Mouse (Mus musculus) embryonic stem cell, embryonic (primary cell): ENCODE measurements at regions not wholly inside any gene's neighbourhood (a gene's known extent, or its start where the extent isn't known, plus 50 kb on each side); places are given as distances from the start of the nearest gene placed in this dataset.
"Not testable (repeated sequence)": the region's sequence is repeated elsewhere in the genome, so short reads cannot be mapped to it uniquely, and the experiment has no call there.

Experiments used
- CTCF ChIA-PET, 4 experiments: fragments of 300-600 bp in 2 of 4; fragments of 350-600 bp in 2 of 4; sonication (Branson Sonifier 250); formaldehyde crosslinking; loops; one replicate each; lab custom pipeline; 2022; ENCODE audit warnings: inconsistent platforms in 2 of 4; lab: Charles Lee
- POLR2A ChIA-PET, 4 experiments: fragments of 300-600 bp in 2 of 4; fragments of 350-600 bp in 2 of 4; sonication (Branson Sonifier 250); formaldehyde crosslinking; loops; one replicate each; lab custom pipeline; 2022; ENCODE audit warnings: antibody characterized with exemption in 4 of 4, inconsistent platforms in 1 of 4; lab: Charles Lee

GRCm38 (mm10) chr10:6262029-6262428 is 339.8 kb upstream of the Rgs17 start:
- POLR2A ChIA-PET, result no interaction called here
- CTCF ChIA-PET, result no interaction called here

GRCm38 (mm10) chr10:6265662-6266061 is 343.5 kb upstream of the Rgs17 start:
- ChIA-PET CTCF (no interaction called here), POLR2A (interaction anchor here in 1 of 4 experiments (0.5 kb wide), 1 partner anchor 892 kb away, joined by 3 read pairs; no protein-coding TSS in a partner anchor)

DNA sequence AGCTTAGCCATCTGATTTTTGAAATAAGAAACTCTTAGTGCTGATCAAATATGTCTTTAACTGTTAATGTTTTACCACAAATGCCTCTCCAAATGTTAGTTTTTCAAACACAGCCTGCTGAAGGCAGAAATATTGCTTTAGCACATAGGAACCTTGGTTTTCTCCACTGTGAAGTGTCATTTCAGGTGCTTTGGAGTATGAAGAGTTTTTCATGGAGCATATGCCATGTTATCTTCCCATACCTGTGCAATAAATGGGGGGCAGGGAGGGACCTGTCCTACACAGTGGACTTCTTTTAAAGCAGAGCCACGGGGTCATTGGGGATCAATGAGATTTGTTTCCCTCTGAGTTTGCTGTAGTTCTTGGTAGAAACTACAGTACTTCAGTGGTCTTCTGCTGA is 369.2 kb upstream of the Rgs17 start:
- ChIA-PET POLR2A (no interaction called here), CTCF (no interaction called here)

GRCm38 (mm10) chr10:6296621-6297020 is 374.4 kb upstream of the Rgs17 start:
- CTCF ChIA-PET, result no interaction called here
- POLR2A ChIA-PET, result interaction anchor here in 1 of 4 experiments (1.3 kb wide), 1 partner anchor 12 kb away, joined by 3 read pairs; no protein-coding TSS in a partner anchor

DNA sequence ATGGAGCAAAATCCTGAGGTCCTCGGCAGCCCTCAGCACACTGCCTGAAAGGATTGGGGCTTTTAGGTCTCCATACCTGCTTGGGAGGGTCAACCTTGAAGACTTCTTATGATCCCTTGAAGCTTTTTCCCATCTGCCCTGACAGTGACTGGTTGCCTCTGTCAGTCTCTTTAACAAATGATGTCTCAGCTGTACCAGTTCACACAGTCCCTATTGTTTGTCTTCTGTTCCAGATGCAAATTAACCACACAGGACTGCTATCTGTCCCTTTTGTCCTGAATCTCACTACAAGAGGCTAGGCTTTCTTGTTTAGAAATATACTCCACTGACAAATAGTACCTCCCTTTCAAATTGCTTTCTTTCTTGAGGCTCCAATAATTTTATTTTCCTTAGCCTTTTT is 375.6 kb upstream of the Rgs17 start:
- POLR2A ChIA-PET, result interaction anchor here in 1 of 4 experiments (1.3 kb wide), 1 partner anchor 11 kb away, joined by 3 read pairs; no protein-coding TSS in a partner anchor
- CTCF ChIA-PET, result no interaction called here

DNA sequence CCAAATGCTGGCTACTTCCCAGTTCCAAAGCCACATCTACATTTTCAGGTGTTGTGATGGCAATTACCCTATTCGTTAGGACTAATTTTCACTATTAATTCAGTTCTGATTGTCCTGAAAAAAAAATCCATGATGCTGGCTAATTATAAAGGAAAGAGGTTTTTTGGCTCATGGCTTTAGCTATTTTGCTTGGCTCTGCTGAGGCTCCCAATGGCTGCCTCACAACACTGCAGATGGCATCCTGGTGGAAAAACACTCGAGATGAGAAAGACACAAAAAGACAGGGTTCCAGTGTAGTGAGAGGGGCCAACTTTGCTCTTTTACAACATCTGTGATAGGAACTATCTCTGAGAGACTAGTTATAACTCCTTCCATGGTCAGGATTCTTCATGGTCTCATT is 376.5 kb upstream of the Rgs17 start:
- POLR2A ChIA-PET, result no interaction called here
- CTCF ChIA-PET, result no interaction called here

DNA sequence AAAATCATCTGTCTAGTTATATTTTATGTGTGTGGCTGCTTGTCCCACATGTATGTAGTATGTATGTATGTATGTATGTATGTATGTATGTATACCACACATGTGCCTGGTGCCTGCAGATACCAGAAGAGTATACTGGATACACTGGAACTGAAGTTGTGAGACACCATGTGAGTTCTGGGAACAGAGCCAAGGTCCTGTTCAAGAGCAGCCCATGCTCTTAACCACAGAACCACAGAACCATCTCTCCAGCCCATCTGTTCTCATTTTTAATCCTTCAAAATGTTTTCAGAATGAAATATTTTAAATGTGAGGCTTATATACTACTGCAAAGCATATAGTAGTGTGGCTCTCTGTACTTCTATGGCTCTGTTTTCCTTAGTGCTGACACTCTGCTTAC is 379.3 kb upstream of the Rgs17 start:
- POLR2A ChIA-PET, result no interaction called here
- CTCF ChIA-PET, result no interaction called here

DNA sequence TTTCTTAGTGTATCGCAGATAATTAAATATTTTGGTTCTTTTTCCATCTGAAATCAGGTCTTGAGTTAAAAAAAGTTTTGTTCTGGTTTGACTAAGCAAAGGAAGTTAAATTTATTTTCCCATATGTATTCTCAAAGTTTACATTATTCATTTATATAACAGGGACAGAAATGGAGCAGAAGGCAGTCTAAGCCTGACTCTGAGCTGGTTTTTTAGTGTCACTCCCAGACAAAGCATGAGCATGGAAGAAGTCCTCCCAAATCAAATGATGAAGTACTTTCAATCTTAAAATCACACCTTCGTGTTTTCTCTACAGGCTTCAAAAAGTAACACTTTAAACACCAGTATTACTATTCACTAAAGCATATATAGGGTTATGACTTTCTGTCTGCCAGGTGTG is 387.2 kb upstream of the Rgs17 start:
- CTCF ChIA-PET, result no interaction called here
- POLR2A ChIA-PET, result interaction anchor here in 1 of 4 experiments (1.1 kb wide), 1 partner anchor 12 kb away, joined by 3 read pairs; no protein-coding TSS in a partner anchor

DNA sequence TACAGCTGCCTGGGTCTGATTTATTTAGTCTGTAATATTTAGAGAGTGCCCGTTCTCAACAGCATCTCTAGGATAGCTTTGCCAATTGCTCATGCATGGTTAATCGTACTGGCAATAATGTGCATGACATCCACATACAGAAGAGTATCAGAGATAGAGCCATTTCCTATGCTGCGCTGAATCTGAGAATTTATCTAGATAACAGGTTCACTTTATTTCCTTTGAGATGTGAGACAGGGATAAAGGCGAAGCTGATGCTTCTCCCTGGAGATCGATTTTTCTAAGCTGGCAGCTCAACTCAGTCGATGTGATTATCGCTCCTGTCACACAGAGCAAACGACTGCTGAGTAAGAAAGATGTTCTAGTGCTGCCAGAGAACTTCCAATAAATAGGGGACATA is 416.7 kb upstream of the Oprm1 start:
- POLR2A ChIA-PET, result no interaction called here

GRCm38 (mm10) chr10:6349216-6349615 is 409.1 kb upstream of the Oprm1 start:
- POLR2A ChIA-PET, CTCF ChIA-PET: not testable (repeated sequence)

More for the DNA sequence above, 416.7 kb upstream of the Oprm1 start:
- CTCF ChIA-PET, result no interaction called here

DNA sequence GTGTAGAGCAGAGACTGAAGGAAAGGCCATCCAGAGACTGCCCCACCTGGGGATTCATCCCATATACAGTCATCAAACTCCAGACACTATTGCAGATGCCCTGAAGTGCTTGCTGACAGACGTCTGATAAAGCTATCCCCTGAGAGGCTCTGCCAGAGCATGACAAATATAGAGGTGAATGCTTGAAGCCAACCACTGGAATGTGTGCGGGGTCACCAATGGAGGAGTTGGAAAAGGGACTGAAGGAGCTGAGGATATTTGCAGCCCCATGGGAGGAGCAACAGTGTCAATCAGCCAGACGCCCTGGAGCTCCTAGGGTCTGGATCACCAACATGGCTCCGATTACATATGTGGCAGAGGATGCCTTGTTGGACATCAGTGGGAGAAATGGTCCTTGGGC is 392.1 kb upstream of the Oprm1 start:
- CTCF ChIA-PET, result no interaction called here

GRCm38 (mm10) chr10:6371666-6372065 is 386.6 kb upstream of the Oprm1 start:
- ChIA-PET CTCF (no interaction called here), POLR2A (no interaction called here)

More for the DNA sequence above, 392.1 kb upstream of the Oprm1 start:
- POLR2A ChIA-PET, result interaction anchor here in 1 of 4 experiments (0.7 kb wide), 1 partner anchor 14 kb away, joined by 3 read pairs; no protein-coding TSS in a partner anchor

GRCm38 (mm10) chr10:6417336-6418105 is 340.8 kb upstream of the Oprm1 start:
- CTCF ChIA-PET, POLR2A ChIA-PET: not testable (repeated sequence)

DNA sequence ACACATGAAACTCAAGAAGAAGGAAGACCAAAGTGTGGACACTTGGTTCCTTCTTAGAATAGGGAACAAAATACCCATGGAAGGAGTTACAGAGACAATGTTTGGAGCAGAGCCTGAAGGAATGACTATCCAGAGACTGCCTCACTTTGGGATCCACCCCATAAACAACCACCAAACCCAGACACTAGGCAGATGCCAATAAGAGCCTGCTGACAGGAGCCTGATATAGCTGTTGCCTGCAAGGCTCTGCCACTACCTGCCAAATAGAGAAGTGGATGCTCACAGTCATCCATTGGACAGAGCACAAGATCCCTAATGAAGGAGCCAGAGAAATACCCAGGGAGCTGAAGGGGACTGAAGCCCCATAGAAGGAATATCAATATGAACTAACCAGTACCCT is 340.1 kb upstream of the Oprm1 start:
- POLR2A ChIA-PET, CTCF ChIA-PET: not testable (repeated sequence)

DNA sequence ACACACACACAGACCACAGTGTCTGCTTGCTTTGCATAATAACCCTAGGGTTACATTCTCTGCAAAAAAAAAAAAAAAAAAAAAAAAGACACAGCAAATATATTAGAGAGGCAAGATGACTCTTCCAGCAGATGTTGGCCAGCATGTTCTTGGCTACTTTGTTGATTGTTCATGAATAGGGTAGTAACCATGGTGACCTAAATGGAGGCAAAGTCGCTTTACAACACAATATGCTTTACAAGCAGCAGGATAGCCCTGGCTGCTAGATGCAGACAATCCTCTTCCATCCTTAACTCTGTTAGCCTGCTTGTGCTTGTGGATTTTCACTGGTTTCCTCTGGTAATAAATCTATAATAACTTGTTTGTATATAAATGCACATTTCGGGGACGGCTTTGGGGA is 292.5 kb upstream of the Oprm1 start:
- ChIA-PET POLR2A (no interaction called here), CTCF (no interaction called here)

GRCm38 (mm10) chr10:6480350-6480749 is 278.0 kb upstream of the Oprm1 start:
- ChIA-PET CTCF (no interaction called here), POLR2A (no interaction called here)

DNA sequence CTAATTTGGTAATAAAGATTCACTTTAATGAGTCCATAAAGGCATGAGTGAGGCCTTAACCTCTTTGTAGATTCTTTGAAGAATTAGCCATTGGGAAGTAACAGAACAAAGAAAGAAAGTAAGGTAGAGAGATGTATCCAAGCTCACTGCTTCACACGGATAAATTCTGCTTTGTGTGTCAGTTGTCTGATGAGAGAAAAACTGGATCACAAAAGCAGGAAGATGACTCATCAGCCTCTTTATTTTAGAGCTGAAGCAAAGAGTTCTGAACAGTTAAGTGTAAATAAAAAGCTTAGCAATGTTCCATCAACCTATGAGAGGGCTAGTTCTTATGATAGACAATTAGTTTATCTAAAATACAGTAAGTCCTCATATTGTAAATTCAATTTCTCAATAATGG is 269.7 kb upstream of the Oprm1 start:
- POLR2A ChIA-PET, result interaction anchor here in 1 of 4 experiments (0.9 kb wide), 1 partner anchor 9 kb away, joined by 3 read pairs; no protein-coding TSS in a partner anchor

DNA sequence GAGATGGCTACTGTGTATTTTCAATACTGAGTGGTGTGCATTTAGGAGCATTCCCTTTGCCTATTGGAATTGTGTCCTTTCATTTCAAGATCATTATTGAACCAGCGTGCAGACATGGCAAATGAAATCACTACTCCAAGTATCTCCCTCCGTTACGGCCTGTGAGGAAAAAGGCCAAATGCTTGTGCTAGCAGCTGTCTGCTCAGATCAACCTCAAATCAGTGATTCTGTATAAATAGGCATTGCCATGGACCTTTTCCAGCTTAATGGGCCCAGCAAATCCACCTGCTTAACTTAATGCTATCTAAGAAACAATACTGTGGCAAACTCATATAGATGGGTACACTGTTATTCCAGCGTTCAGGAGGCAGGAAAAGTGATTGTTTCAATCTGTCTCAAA is 265.6 kb upstream of the Oprm1 start:
- ChIA-PET POLR2A (no interaction called here), CTCF (no interaction called here)

More for the DNA sequence above, 269.7 kb upstream of the Oprm1 start:
- CTCF ChIA-PET, result no interaction called here

DNA sequence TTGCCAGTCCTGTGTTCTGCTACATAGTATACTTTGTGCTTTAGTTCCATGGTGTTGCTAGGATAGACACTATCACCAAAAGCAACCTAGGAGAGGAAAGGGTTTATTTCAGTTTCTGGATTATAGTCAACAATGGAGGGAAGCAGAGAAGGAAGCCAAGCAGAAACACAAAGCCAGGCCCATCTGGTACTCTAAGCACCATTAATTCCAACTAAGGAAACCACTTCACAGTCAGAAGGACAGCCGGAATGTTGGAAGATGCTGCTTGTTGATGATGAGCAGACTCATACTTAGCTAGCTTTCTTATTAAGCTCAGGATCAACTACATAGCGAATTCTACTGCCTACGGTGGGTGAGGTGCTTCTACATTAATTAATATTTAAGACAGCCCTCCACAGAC is 263.2 kb upstream of the Oprm1 start:
- ChIA-PET POLR2A (no interaction called here), CTCF (no interaction called here)

DNA sequence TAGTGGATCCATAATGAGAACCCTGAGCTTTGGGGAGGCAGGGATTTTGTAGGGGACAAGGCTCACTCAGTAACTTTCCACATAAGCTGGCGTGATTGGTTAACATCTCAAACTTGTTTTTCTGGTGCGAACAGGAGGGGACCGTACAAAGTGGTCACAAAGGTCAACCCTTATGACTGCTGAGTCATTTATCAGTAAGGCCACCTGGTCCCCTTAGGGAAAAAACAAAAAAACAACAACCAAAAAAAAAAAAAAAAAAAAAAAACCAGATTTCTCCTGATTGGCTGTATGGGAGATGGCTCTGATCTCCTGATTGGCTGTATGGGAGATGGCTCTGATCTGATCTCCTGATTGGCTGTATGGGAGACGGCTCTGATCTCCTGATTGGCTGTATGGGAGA is 244.0 kb upstream of the Oprm1 start:
- CTCF ChIA-PET, result no interaction called here
- POLR2A ChIA-PET, result interaction anchor here in 1 of 4 experiments (0.7 kb wide), 1 partner anchor 23 kb away, joined by 4 read pairs; no protein-coding TSS in a partner anchor

DNA sequence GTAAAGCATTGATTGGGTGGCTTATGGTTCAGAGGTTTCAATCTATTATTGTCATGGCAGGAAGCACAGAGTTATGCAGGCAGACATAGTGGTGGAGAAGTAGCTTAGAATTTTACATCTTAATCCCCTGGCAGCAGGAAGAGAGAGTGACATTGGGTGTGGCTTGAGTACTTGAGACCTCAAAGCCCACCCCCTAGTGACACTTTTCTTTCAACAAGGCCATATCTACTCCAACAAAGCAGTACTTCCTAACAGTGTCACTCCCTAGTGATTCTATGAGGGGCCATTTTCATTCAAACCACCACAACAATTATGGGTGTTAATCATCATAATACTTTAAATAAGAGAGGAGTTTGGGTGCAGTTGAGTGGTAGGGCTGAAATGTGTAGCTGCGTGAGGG is 195.8 kb upstream of the Oprm1 start:
- ChIA-PET CTCF (no interaction called here), POLR2A (no interaction called here)
